Mouse (Mus musculus): ENCODE data around the gene Cenpa.
"Not testable (repeated sequence)": the region's sequence is repeated elsewhere in the genome, so short reads cannot be mapped to it uniquely, and the experiment has no call there.

Cenpa gene

GRCm38 (mm10) chr5:30646036-30646435 lies 20.5 kb upstream of the Cenpa start:
- no peak for DNase-seq (ENCODE audit: low spot score)

- DNase-seq (ENCODE audit: low spot score) = no peak
Measured at GRCm38 (mm10) chr5:30647396-30647795, 19.2 kb upstream of the Cenpa start.

GRCm38 (mm10) chr5:30647815-30648560 lies 18.6 kb upstream of the Cenpa start, which contains the start of gene Slc35f6:
Slc35f6 (plus strand) TSS chr5:30647933.
- DNase-seq (ENCODE audit: low spot score) = peak; percentile 93

GRCm38 (mm10) chr5:30649558-30649957 lies 17.0 kb upstream of the Cenpa start:
- DNase-seq (ENCODE audit: low spot score) = no peak

GRCm38 (mm10) chr5:30650756-30651155 lies 15.8 kb upstream of the Cenpa start:
- DNase-seq (ENCODE audit: low spot score) = no peak

GRCm38 (mm10) chr5:30651554-30651953 lies 15.0 kb upstream of the Cenpa start:
- no peak for DNase-seq (ENCODE audit: low spot score)

GRCm38 (mm10) chr5:30653246-30653645 lies 13.3 kb upstream of the Cenpa start:
- DNase-seq (ENCODE audit: low spot score) = no peak

GRCm38 (mm10) chr5:30655042-30655441 lies 11.5 kb upstream of the Cenpa start:
- DNase-seq (ENCODE audit: low spot score) = no peak

GRCm38 (mm10) chr5:30655526-30656195 lies 10.9 kb upstream of the Cenpa start:
- DNase-seq (ENCODE audit: low spot score) = no peak

- DNase-seq (ENCODE audit: low spot score) = no peak
Measured at GRCm38 (mm10) chr5:30659042-30659441, 7.5 kb upstream of the Cenpa start.

- DNase-seq (ENCODE audit: low spot score) = no peak
Measured at GRCm38 (mm10) chr5:30660278-30660677, 6.3 kb upstream of the Cenpa start.

GRCm38 (mm10) chr5:30660813-30661212 lies 5.8 kb upstream of the Cenpa start:
- DNase-seq (ENCODE audit: low spot score) = no peak

GRCm38 (mm10) chr5:30665360-30665759 lies 1.2 kb upstream of the Cenpa start:
- DNase-seq (ENCODE audit: low spot score) = no peak

- DNase-seq (ENCODE audit: low spot score) = peak; percentile 6
Measured at GRCm38 (mm10) chr5:30665968-30666367, 609 bp upstream of the Cenpa start.

GRCm38 (mm10) chr5:30667215-30667614 lies 638 bp downstream of the Cenpa start:
- DNase-seq (ENCODE audit: low spot score) = peak; percentile 30

GRCm38 (mm10) chr5:30667686-30668085 lies 1.1 kb downstream of the Cenpa start:
- peak; percentile 28 for DNase-seq (ENCODE audit: low spot score)

- no peak for DNase-seq (ENCODE audit: low spot score)
Measured at GRCm38 (mm10) chr5:30668637-30669495, 2.3 kb downstream of the Cenpa start.

GRCm38 (mm10) chr5:30669496-30669830 lies 2.9 kb downstream of the Cenpa start:
- DNase-seq (ENCODE audit: low spot score) = no peak

- no peak for DNase-seq (ENCODE audit: low spot score)
Measured at GRCm38 (mm10) chr5:30670091-30670490, 3.5 kb downstream of the Cenpa start.

- no peak for DNase-seq (ENCODE audit: low spot score)
Measured at GRCm38 (mm10) chr5:30674001-30674400, 7.4 kb downstream of the Cenpa start.

- DNase-seq (ENCODE audit: low spot score) = no peak
Measured at GRCm38 (mm10) chr5:30676800-30677199, 10.2 kb downstream of the Cenpa start.

- DNase-seq (ENCODE audit: low spot score) = not testable (repeated sequence)
Measured at GRCm38 (mm10) chr5:30678069-30678468, 11.5 kb downstream of the Cenpa start.
